Mouse (Mus musculus) heart, adult 2 months (tissue): Measurements from ENCODE around the gene Cpne5. TPM values are rescaled to one million over a fixed set of nuclear protein-coding genes. Genes with fewer than 3 reads are reported as not detected.
"Not testable (repeated sequence)": the region's sequence is repeated elsewhere in the genome, so short reads cannot be mapped to it uniquely, and the experiment has no call there.

Experiments used
- DNase-seq, 2 experiments: peaks; one replicate each; pipeline ENCODE4 v3.0.0; 2021
- H3K27ac ChIP-seq: fragments of 200-600 bp; 2 replicates; pipeline ENCODE4 v1.8.1; 2022
- H3K27me3 ChIP-seq: fragments of 200-500 bp; 2 replicates; pipeline ENCODE4 v1.6.1; 2012; ENCODE audit warnings: mild to moderate bottlenecking, low read length, inconsistent platforms, mixed read lengths; ENCODE audit not compliant: control insufficient read depth, insufficient read depth
- H3K36me3 ChIP-seq: fragments of 200-500 bp; 2 replicates; pipeline ENCODE4 v1.6.1; 2012; ENCODE audit warnings: low read length, inconsistent platforms; ENCODE audit not compliant: control insufficient read depth, insufficient read depth
- H3K4me1 ChIP-seq: fragments of 200-500 bp; 2 replicates; pipeline ENCODE4 v1.6.1; 2011; ENCODE audit warnings: low read length; ENCODE audit not compliant: control insufficient read depth, insufficient read depth
- H3K4me3 ChIP-seq: fragments of 200-600 bp; 2 replicates; pipeline ENCODE4 v1.8.1; 2022
- H3K79me2 ChIP-seq: fragments of 200-500 bp; replicated peaks from 2 replicates; pipeline ENCODE4 v1.6.1; 2012; ENCODE audit warnings: mild to moderate bottlenecking, inconsistent platforms, low read length, moderate library complexity, mixed read lengths; ENCODE audit not compliant: control insufficient read depth, insufficient read depth
- H3K9ac ChIP-seq: fragments of 200-500 bp; 2 replicates; pipeline ENCODE4 v1.6.1; 2012; ENCODE audit warnings: low read depth, mild to moderate bottlenecking, control low read depth, inconsistent platforms, low read length, mixed read lengths
- CTCF ChIP-seq: fragments of 200-600 bp; IDR thresholded peaks from 2 replicates; pipeline ENCODE4 v1.8.1; 2022; ENCODE audit warnings: antibody characterized with exemption, mild to moderate bottlenecking, moderate library complexity
- EP300 ChIP-seq: fragments of 200-500 bp; IDR thresholded peaks from 2 replicates; pipeline ENCODE4 v1.6.1; 2011; ENCODE audit warnings: low read depth, low read length, control low read depth; ENCODE audit not compliant: insufficient read depth
- POLR2A ChIP-seq: fragments of 200-500 bp; IDR thresholded peaks from 2 replicates; pipeline ENCODE4 v1.6.1; 2011; ENCODE audit warnings: mild to moderate bottlenecking, low read depth, low read length, control low read depth; ENCODE audit not compliant: insufficient read depth
- WGBS: fragments of 180-500 bp; shearing (Covaris S2); methylation state at CpG from one replicate; pipeline ENCODE4 v1.1.7; 2018; 5-methylcytosine and 5-hydroxymethylcytosine counted together
- intact Hi-C: fragments of 180-260 bp; cut with DNase I; formaldehyde crosslinking; loops from one replicate; pipeline ENCODE4 v1.15.1; 2025
- polyA plus RNA-seq: library from polyadenylated mRNA; depleted of rRNA; stranded (reverse); fragments of >200 nt; gene quantifications from 2 replicates; pipeline ENCODE4 v1.2.3, GENCODE M21; 2012
- total RNA-seq, 2 experiments: library from RNA; stranded (reverse); gene quantifications; 2 replicates each; pipeline ENCODE4 v1.2.3; 2021

Gene Cpne5
- total and polyA plus RNA-seq, 3 experiments: 4.4 to 11.2 (median 5.2) TPM

DNA sequence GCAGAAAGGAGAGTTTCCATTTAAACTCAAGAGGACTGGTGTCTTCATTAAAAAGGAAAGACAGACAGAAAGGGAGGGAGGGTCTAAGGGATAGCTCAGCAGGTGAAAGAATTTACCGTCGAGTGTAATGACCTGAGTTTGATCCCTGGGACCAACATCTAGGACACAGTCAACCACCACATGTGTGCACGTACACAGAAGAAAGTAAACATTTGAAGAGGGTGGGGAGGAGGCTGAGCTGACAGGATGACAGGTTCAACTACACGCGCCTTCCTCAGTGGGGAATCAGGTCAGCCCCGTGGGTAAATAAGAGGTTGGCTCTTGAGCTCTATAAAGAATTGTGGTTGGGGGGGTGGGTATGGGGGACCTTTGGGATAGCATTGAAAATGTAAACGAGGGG lies 35.2 kb upstream of the Cpne5 start:
- TF ChIP-seq EP300: no peak
- H3K36me3 ChIP-seq: no peaks in the 10 kb centered on the region; the same call in 1 of the 2 replicates
- intact Hi-C loops: no loop called here
- WGBS: 90% methylated on average over 7 of the region's 7 CpGs
- no peaks in the 10 kb centered on the region for H3K27me3 ChIP-seq
- no peak overlapping the region for H3K27ac ChIP-seq
- no peak overlapping the region for H3K4me3 ChIP-seq
- H3K4me1 ChIP-seq: peaks cover 7% of the 10 kb centered on the region
- DNase-seq: no peak
- no peaks in the 10 kb centered on the region for H3K79me2 ChIP-seq
- H3K9ac ChIP-seq: no peak overlapping the region

DNA sequence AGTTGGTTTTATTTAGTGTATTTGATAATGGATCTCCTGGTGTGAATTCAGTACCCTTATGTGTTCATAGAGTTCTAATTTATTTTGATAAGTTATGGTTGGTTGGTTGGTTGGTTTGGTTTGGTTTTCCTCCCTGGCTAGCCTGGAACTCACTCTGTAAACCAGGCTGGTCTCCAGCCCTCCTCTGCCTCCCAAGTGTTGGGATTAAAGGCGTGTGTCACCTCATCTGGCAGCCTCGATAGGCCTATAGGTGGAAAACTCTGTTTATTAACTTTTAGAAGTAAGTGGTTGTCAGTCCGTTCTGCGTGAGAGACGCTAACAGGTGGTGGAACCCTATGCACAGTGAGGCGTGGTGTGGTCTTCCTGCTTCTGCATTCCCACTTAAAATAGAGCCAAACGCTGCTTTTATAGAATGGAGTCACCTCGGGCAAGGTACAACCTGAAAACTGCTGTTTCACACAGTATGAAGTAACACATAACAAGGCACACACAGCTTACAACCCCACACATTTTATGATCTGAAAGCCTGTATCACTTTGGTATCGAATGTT lies 32.3 kb upstream of the Cpne5 start:
- H3K79me2 ChIP-seq: no peaks in the 10 kb centered on the region
- H3K4me1 ChIP-seq: peaks cover 4% of the 10 kb centered on the region
- no peak for TF ChIP-seq EP300
- TF ChIP-seq POLR2A: no peak
- TF ChIP-seq CTCF: no peak
- H3K27ac ChIP-seq: peak overlapping the region; percentile 99
- 91% methylated on average over 9 of the region's 9 CpGs for WGBS
- no peak for DNase-seq
- intact Hi-C loops: no loop called here
- H3K9ac ChIP-seq: no peak overlapping the region
- no peak overlapping the region for H3K4me3 ChIP-seq
- H3K27me3 ChIP-seq: no peaks in the 10 kb centered on the region
- no peaks in the 10 kb centered on the region for H3K36me3 ChIP-seq

DNA sequence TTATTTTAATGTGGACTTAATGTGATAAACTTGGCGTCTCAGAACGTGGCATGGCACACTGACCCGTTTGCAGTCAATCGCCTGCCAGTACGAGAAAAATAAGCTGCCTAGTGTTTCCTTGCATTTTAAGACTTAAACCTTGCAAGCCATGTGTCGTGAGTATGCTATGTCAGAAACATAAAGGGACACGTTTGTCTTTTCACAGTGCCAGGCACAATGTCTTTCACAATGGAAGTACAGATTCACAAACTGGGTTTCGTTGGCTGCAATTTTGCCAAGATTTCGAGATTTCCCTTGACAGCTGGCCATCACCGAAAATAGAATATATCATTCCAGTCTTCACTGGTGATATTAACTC lies 31.4 kb upstream of the Cpne5 start:
- Histone ChIP-seq H3K36me3 (no peaks in the 10 kb centered on the region), H3K4me1 (peaks cover 3% of the 10 kb centered on the region), H3K79me2 (no peaks in the 10 kb centered on the region), H3K27ac (peak overlapping the region; percentile 99), H3K4me3 (peak overlapping the region; percentile 83), H3K27me3 (no peaks in the 10 kb centered on the region), H3K9ac (peak overlapping the region; percentile 92)
- 5% methylated on average over 10 of the region's 10 CpGs for WGBS
- TF ChIP-seq POLR2A (no peak), EP300 (no peak), CTCF (no peak)
- intact Hi-C loops: loop anchor here (5.0 kb wide), 2 partner anchors 88 to 223 kb away; partner anchors contain the start of gene Pim1
- DNase-seq: no peak

DNA sequence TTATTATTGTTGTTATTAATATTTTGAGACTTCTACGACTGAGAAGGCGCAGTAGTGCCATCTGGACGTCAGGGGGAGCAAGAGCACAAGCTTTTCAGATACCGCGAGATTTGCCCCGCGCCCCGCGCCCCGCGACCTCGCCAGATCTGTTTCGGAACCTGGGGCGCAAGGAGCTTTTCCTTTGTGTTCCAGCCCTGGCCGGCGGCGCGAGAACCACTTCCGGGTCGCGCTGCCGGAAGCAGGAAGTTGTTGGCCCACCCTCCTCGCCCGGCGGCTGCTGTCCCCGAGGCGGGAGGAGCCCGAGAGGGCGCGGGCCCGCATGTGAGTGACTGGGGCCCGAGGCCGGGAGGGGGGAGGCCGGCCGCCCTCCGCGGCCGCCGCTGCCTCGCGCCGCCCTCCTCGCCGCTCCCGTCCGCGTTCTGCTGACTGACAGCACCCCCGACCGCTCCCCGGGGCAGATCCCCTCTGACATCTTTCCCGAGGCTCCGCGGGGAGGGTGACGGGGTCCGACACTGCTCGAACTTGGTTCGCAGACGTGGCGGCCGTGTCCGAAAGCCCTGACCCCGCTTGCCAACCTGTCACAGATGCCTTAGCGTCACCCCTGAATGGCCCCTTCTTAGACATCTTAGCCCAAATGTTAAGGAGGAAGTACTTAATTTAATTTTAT lies 30.8 kb upstream of the Cpne5 start, which contains the start of gene BC004004:
Gene BC004004 (plus strand): TSS at position 107 of the 667 bp plus-strand sequence.
- WGBS: under 1% methylated on average over 57 of the region's 63 CpGs
- intact Hi-C loops: loop anchor here (1.0 to 5.0 kb wide), 3 partner anchors 88 to 223 kb away; partner anchors contain the start of gene Pim1

DNA sequence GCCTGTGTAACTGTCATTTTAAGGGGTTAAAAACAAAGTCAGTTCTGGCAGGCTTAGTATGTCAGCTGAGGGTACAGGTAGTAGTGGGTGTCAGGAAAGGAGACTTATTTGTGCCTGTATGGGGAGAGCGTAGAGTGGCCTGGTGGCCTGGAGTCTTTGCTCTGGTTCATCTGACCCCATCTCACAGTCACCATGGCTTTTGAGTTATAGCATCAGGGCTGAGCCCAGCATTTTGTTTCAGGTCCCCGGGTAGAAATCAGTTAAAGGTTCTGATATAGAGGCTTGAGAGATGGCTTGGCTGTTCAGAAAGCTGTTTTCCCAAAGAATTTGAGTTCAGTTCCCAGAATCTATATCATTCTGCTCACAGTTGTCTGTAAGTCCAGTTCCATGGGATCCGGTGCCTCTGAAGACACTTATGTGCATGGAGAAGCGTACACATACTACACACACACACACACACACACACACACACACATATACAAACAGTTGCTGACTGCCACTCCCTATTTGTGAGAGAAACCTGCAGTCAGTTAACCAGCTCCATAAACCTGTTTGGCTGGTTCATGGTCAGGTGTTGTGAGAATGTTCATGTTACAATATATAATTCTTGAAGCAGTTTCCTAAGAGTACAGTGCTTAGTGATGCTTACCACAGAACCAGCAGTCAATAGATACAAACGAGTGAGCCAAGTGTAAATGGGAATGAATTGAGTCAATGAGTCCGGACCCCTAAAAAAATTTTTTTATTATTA lies 30.1 kb upstream of the Cpne5 start:
- DNase-seq: no peak
- Histone ChIP-seq H3K4me1 (peaks cover 2% of the 10 kb centered on the region), H3K79me2 (no peaks in the 10 kb centered on the region), H3K27ac (peak overlapping the region; percentile 99), H3K9ac (peak overlapping the region; percentile 59), H3K4me3 (peak overlapping the region; percentile 83), H3K36me3 (no peaks in the 10 kb centered on the region), H3K27me3 (no peaks in the 10 kb centered on the region)
- intact Hi-C loops: loop anchor here (1.0 to 5.0 kb wide), 3 partner anchors 89 to 224 kb away; partner anchors contain the start of gene Pim1
- no peak for TF ChIP-seq EP300
- TF ChIP-seq POLR2A: no peak
- TF ChIP-seq CTCF: no peak
- 60% methylated on average over 6 of the region's 6 CpGs for WGBS

More for the DNA sequence above, 30.8 kb upstream of the Cpne5 start, which contains the start of gene BC004004:
- Histone ChIP-seq H3K4me1 (peaks cover 3% of the 10 kb centered on the region), H3K79me2 (no peaks in the 10 kb centered on the region), H3K9ac (peak within 1 kb of the TSS; percentile 92), H3K27ac (peak within 1 kb of the TSS; percentile 99), H3K36me3 (no peaks in the 10 kb centered on the region), H3K27me3 (no peaks in the 10 kb centered on the region), H3K4me3 (peak within 1 kb of the TSS; percentile 83)
- peak; percentile 96 to 98 for DNase-seq
- TF ChIP-seq EP300 (peak; percentile 62; the same call in 1 of the 2 replicates), POLR2A (peak; percentile 78), CTCF (peak; percentile 97)

DNA sequence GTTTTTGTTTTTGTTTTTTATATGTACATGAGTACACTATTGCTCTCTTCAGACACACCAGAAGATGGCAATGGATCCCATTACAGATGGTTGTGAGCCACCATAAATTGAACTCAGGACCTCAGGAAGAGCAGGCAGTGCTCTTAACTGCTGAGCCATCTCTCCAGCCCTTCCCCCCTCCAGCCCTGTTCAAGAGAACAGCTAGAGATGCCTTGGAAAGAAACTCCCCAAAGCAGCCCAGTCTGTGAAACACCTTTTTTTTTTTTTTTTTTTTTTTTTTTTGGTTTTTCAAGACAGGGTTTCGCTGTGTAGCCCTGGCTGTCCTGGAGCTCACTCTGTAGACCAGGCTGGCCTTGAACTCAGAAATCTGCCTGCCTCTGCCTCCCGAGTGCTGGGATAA lies 29.1 kb upstream of the Cpne5 start:
- not testable (repeated sequence) for H3K4me1 ChIP-seq, H3K4me3 ChIP-seq, H3K9ac ChIP-seq, H3K79me2 ChIP-seq, DNase-seq, H3K27ac ChIP-seq, H3K27me3 ChIP-seq, H3K36me3 ChIP-seq
- WGBS: 82% methylated on average over 2 of the region's 2 CpGs
- intact Hi-C loops: loop anchor here (5.0 kb wide), 2 partner anchors 90 to 225 kb away; partner anchors contain the start of gene Pim1
